Mouse (Mus musculus): ENCODE results near the gene Hsph1.

The Hsph1 gene

DNA sequence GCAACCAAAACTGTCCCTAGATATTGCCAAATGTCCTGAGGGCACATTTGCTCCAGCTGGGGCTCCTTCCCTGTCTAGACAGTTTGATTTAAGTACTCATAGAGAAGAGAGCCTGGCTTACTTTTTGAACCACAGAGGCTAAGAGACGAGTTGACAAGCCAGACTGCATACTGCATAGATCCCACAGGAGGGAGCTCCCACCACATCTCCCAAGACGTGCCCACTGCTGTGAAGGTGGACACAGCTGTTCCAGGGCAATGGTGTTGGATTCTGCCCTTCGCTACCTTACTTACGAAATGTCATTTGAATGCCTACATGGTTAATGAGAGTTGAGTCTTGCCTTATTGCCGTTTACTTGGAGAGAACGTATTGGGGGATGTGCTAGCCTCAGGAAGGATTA, 6.2 kb upstream of the Hsph1 start:
- no peak for DNase-seq (ENCODE audit: low spot score in 2 of 2)

DNA sequence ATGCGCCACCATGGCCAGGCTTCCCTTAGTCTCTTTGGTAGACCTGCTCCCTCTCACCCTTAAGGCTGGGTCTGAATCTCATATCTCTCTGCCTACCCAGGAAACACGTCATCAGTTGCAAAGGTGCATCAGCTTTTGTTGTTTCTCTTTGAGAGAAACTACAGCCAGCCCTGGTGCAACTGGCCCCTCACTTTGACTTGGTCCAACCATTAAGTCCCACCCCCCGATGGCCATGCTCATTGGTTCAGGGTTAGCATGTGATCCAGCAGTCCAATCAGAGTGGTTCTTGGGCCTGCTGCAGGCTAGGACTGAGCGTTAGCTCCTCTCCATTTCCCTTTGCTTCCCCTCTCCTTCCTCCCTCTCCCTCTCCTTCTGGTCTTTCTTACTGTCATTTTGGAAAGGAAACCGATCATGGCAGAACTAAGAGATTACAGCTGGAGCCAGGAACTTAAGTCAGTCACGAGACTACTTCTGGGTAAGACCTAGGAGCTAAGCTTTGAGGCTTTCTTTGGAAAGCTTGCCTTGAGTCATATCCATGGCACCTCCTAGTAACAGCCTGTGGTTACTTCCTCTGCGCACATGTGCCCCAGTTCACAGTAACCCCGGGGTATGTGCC, 5.2 kb upstream of the Hsph1 start:
- no peak for DNase-seq (ENCODE audit: low spot score in 2 of 2)

DNA sequence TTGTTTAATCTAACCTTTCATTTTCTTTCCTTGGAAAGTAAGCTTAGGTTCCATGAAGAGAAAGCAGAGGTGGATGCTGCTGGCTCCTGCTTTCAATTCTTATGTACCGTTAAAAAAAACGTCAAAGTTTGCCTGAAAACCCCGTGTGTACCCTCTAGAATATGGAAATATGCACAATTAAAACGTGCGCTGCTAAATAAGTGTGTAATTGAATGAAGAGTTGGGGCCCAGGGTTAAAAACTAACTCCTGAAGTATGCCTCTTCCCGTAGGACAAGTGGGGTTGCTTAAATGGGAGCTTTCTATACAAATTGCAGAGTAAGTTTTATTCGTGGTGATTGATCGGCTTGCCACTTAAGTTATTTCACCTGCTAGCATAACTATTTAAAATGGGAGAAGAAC, 1.1 kb upstream of the Hsph1 start:
- no peak for DNase-seq (ENCODE audit: low spot score in 2 of 2)

DNA sequence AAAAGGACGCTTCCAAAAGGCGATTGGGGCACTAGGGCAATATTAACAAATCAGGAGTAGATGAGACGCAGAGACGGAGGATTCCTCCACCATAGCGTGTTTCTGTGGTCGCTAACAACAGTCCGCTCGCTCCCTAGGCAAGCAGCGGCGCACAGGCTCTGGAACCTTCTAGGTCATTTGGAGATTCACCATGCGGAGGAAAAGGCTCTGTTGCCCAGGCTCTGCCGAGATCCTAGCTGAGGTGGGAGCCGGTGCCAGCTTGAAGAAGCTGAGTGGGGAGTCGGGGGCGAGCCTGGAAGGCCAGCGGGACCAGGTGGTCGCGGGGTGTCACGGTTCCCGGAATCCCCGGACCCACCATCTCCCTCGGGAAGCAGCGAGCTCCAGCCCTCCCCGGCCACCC, 620 bp downstream of the Hsph1 start:
- no peak for DNase-seq (ENCODE audit: low spot score in 2 of 2)

DNA sequence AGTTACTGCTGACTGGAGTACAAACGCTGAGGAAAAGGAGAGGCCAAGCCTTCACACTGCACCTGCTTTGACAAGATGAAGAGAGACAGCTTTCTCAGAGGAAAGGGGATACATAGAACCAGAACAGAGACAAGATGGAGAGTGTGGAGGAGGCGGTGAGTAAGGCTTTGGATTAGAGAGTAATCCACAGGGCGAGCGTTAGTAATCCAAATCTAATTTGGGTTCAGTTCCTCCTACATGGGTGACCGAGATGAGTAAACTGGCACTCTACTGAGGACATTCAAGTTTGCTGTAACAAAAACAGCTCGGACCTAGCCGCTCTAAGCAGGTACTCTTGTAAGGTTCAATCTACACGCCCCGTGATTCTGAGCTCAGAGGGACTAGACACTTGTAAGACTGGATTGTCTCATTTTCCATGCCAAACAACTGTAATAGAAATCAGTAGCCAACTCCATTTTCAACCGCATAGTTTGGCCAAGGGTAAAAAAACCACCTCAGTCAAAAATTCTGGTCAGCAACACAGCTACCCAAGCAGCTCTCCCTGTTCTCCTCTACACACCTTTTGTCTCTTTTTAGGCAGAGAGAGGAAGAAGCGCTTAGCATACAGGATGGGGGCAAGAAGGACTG, 1.7 kb downstream of the Hsph1 start:
- DNase-seq (ENCODE audit: low spot score in 2 of 2): no peak

DNA sequence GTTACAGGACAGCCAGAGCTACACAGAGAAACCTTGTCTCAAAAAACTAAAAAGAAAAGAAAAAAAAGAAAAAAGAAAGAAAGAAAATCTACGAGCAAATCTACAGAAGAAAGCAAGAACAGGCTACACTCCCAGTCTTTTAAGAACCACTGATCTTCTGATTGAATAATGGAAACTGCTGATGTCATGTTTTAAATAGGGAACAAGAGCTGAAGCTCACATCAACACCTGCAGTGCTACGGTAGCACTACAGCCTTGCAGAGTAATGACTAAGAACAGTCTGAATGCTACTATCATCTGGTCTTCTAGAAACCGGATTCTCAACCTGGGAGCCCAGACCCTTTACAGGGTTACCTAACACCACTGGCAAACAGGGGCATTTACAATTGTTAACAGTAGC, 10.6 kb downstream of the Hsph1 start:
- DNase-seq (ENCODE audit: low spot score in 2 of 2): no peak

DNA sequence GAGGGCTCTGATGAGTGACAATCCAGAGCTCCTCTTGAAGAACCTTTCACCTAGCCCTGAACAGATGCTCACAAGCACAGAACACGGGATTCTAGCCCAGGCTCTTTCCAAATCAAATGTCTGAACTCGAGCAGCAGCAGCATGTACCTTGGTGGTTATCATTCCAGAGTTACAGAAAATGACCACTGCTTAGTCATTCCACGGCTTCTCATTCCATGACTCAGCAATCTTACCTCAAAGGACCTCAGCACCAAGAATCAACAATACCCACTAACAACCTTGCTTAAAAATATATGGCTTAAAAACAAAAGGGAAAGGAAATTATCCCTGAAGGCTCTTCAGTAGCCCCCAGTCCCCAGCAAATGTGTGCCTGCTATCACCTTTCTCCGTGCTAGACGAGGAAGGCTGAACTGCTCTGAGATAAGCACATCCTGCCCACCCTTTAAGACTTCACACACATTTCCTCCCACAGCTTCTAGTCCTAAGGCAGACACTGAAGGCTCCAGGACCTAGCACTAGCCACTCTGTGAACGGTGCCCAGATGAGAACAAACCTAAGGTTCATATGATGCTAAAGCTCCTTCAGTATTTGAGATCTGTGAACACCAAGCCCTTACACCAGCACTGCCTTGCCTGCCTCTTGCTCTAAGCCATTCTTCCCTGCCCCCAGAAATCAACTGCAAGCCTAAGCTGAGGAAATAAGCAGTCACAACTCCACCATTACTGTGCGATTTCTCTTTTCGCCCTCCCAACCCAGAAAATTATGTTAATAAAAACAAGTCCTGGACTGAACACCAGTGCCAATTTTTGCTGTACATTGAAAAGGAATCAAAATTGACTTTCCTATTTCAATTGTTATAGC, 12.1 kb downstream of the Hsph1 start:
- DNase-seq (ENCODE audit: low spot score in 2 of 2): no peak

DNA sequence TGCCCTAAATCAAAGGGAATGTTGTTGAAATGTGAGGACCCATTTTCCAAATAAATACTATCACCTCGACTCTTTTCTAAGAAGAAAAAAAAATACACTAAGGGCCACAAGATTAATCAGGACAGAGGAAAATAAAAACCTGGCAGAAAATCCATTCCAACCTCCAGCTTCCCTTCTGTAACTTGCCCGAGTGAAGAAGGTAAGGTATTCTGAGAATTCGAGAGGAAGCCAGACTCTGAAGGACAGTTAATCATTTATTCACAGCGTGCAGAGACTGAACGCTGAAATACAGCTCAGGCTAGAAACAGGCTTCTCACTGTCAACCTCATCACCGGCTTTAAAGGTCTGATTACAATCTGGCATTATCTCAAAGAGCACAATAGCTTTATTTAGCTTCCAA, 13.5 kb downstream of the Hsph1 start:
- no peak for DNase-seq (ENCODE audit: low spot score in 2 of 2)

DNA sequence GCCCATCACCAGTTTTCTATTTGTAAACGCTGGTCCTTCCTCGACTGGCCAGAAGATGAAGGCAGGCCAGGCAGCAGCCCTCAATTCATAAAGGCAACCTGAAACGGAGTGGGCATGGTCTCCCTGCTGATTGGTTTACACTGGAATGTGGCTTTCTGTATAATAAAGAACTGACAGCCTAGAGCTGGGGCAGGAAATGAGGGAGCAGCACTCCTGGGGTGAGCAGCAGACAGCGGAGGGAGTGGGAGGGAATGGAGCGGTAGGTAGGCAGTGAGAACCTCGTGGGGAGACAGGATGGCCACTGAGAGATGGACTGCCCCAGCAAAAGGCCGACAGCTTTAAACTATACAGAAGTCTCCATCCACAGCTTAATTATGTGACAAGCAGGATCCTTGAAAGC, 14.0 kb downstream of the Hsph1 start:
- no peak for DNase-seq (ENCODE audit: low spot score in 2 of 2)

DNA sequence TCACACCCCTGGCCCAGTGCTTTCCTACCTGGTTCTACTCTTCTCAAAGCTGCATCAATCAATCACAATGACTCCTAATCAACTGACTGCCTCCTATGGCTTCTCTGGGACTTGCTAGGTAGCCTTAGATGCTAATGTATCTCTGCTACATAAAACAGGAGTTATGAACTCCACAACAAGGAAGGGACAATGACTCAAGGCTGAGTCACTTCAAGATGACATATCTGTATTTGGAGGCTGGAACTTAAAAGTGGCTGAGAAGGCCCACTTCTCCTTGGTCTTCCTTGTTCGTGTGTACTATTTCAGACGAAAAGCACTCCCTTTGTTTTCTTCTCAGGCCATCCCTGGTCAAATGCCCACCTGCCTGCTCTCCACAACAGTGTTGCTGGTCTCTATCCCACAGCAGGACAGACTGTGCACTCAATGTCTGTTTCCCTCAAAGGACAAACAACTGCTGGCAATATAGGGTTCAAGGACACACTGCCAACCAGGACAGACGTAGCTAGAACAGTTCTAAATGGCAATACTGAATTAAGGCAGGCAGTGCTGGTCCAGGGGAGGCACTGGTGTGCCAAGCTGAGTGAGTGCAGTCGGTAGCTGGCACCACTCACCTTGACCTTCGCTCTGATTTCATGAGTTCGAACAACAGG, 18.3 kb downstream of the Hsph1 start:
- DNase-seq (ENCODE audit: low spot score in 2 of 2): no peak

DNA sequence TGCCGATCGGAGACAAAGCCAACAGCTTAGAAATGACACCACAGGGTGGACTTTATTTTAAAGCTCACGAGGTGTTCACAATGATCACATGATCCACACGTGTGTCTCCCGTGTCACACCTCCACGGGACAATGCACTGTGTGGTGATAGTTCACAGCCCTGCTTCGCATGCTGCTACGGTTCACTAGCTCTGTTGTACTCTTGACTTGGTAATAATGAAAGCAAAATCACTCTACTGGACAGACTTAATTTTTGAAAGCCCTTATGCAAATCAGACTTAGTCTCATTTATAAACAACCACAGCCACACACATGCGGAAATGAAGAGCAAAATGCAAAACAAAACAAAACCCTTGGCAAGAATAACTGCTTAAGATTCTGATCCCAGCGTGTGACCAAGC, 19.4 kb downstream of the Hsph1 start:
- no peak for DNase-seq (ENCODE audit: low spot score in 2 of 2)

DNA sequence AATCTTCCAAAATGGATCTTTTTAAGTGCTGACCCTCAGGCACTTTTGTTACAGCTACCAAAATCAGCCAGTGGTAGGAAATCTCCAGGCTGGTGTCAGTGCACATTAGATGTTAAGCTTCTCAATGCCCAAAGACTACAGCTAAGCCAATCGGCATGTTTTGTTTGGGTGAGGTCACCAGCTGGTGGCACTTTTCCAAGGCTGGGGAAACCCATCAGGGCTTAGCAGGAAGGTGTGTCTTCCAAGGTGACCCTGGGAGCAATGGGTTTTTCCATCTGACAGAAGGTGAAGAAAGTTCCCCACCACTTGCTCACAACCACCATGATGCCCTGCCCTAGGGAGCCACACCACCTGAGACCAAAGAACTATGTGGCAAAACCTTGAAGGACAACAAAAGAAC, 20.0 kb downstream of the Hsph1 start:
- no peak for DNase-seq (ENCODE audit: low spot score in 2 of 2)

DNA sequence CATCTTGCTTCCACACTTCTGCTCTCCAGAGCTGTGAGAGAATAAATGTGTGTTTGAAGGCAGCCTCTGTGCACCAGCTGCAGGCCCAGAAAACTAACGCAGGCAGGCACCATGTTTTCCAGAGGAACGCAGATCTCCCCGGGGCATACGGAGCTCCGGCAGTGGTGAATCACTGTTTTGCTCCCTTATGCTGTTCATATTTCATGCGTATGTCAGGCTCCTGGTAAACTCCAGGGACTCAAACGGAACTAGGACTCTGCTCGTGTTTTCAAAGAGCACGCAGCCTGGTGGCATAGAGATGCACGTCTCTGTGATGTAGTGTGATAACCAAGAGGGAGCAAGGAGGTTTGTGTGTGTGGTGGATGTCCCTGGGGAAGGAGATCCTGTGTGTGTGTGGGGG, 23.4 kb downstream of the Hsph1 start:
- no peak for DNase-seq (ENCODE audit: low spot score in 2 of 2)

DNA sequence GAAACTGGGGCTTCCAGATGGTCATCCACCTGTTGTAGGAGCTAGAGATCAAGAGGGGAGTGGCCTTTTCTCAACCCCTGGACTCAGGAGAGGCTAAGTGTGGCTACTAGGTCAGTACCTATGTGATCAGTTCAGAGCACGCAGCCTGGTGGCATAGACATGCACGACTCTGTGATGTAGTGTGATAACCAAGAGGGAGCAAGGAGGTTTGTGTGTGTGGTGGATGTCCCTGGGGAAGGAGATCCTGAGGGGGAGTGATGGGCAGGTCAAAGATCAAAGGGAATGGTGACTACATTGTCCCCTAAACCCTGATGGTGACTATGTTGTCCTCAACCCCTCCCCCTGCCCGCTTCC, 24.0 kb downstream of the Hsph1 start:
- no peak for DNase-seq (ENCODE audit: low spot score in 2 of 2)

DNA sequence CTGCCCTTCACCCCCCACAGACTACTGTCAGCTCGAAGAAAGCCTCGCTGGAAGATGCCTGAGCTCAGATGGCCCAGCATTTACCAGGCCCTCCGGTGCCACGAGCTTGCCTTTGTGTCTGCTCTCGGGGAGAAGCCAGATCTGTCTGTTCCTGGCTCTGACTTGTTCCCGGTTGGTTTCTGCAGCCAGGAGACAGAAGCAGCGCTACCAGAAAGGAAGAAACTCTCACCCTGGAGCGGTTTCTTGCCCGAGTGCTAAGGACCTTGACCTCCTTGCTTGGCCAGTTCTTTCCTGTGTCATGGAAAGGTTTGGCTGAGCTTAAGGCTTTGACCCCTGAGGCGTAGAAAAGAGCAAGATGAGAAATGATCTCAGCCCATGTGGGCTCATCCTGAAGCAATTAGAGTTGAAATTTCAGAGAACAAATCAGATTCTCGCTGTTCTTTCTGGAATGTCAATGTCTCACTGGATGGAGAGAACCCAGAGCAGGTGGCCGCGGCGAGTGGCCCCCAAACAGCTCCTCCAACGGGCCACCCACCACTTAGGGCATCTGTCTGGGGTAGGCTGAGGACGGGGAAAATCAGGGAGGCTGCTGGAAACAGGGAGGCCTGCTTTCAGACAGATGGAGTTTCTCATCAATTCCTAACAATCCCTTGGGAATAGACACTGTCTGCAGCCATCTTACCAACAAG, 24.6 kb downstream of the Hsph1 start:
- no peak for DNase-seq (ENCODE audit: low spot score in 2 of 2)

DNA sequence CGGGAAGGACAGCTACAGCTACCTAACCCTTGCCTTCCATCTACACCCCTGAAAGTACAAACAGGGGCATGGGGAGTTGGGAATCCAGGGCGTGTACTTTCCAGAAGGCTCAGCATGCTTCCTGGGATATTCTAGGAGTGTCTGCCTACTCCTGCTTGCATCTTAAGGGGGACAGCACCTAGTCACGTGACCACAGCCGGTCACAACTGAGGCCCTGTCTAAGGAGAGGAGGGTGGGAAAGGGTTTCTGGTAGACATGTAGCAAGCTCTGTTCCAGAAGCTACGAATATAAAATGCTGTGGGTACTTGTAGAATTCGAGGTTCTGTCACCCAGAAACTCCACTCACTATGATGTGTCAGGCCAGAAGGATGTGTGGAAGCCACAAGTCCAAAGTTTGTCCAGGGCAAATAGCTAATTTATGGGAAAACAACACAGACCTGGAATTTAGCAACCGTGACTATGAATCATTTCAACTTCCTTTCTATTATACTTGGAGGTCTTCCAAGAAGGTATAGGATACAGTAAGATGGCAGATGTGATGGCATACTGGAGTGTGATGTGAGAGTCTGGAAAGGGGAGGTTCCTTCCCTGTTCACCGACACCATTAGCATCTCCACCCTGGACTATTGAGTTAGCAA, 29.0 kb downstream of the Hsph1 start:
- DNase-seq (ENCODE audit: low spot score in 2 of 2): no peak

DNA sequence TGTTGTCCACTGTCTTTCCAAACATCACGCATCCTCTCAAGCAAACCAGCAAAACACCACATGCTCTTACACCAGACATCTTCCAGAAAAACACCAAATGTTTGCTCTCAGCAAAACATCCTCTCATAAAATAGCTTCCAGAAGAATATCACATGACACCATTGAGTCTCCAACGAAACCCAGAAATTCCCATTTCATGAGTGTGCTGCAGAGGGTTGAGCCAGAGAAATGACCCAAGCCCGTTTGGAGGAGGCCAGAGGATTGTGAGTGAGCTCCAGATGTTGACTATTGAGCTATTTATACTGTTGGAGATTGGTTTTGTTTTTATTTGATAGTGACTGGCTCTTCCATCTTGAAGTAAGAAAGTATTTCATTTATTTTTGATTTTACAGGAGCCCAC, 32.9 kb downstream of the Hsph1 start:
- DNase-seq (ENCODE audit: low spot score in 2 of 2): no peak

DNA sequence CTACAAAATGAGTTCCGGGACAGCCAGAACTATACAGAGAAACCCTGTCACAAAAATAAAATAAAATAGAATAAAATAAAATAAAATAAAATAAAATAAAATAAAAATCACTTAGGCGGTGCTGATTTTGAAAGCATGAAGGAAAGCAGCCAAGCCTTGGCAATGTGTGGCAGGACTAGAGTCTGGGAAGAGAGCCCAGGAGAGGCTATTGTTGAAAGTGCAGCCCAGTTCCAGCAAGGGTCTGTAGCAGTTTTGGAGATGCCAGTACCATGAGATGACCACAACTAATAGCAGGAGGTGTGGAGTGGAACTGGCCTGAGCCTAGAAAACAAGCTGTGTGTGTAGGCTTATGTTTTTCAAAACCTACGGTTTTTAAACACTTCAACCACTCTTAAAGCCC, 34.2 kb downstream of the Hsph1 start:
- DNase-seq (ENCODE audit: low spot score in 2 of 2): no peak

DNA sequence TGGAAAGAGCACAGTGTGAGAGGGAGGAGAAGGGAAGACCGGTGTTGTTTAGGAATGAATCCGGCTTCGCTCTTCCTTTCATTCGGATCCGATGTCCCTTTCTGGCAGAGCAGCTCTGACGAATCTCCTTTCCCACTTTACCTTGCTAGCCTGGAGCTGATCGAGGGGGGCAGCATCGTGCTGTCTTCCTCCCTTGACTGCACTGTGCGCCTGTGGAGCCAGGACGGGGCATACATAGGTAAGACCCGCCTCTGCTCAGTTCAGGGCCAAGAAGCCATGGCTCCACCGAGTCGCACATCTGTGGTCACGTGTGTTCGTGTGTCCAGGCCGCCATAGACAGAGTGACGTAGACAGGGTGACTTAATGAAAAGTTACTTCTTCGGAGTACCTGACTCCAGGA, 38.8 kb downstream of the Hsph1 start:
- DNase-seq (ENCODE audit: low spot score in 2 of 2): no peak

DNA sequence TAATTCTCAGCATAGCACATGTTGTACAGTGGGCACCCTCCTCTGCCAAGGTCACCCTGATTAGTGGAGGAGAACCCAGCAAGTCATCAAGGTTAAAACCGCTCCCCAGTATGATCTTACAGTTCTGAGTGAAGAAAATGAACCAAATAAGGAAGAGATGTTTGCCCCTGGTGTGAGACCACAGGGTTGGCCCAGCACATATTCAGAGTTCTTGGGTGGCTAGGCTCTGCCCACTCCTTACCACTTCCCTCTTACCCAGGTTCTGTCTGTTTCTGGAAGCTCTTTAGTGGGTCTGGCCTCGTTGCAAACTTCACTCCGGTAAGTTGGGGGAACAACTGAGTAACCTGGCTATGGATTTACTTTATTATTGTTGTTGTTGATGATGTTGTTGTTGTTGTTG, 42.0 kb downstream of the Hsph1 start:
- no peak for DNase-seq (ENCODE audit: low spot score in 2 of 2)

DNA sequence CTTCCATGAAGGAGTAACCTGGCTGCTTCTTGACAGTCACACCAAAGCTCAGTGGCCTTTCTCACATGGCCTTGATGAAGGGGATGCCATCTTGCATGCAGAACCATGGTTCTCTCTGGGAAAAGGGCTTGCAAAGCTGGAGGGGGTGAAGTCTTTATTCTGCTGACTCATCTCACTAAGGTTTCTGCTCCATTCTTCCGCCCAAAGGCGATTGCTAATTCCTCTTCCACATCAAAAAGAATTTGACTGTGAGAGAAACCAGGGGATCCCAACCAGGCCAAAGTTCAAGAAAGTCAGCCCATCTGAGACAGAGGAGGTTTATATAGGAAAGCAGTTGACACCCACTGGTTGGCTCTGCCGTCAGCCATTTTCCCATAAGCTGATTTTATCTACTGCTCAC, 46.2 kb downstream of the Hsph1 start:
- no peak for DNase-seq (ENCODE audit: low spot score in 2 of 2)
